Mouse (Mus musculus) R1 (cell line): Measurements from ENCODE around the gene Runx2.
A peak's percentile ranks its signal among the peaks of the same experiment; 100 is the strongest.

Experiments
- DNase-seq: peaks from one replicate; pipeline ENCODE4 v3.0.0-alpha.2; 2018; ENCODE audit warnings: low read depth, low spot score

Runx2 gene

GRCm38 (mm10) chr17:44768522-44768921 is 46.1 kb downstream of the Runx2 start:
- no peak for DNase-seq

GRCm38 (mm10) chr17:44767375-44767774 is 47.2 kb downstream of the Runx2 start:
- no peak for DNase-seq

- no peak for DNase-seq
Measured at GRCm38 (mm10) chr17:44766975-44767374, 47.6 kb downstream of the Runx2 start.

DNA sequence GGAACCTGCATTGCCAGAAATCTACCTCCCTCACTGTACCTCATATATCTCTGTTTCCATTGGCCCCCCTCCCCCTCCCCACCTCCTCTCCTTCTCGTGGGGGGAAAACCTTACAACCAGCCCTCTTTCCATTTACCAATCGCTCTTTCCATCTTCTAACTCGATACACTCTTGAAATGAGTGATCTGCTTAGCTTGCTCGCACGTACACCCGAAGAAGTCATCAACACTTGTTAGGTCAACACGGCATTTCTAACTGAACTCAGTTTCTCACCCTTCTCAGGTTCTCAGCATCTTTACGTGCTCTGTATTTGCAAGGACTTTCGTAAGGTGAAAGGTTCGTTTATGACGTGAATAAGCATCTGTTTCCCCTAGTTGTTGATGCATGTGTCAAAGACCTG is 48.3 kb downstream of the Runx2 start:
- DNase-seq: no peak

- no peak for DNase-seq
Measured at GRCm38 (mm10) chr17:44745378-44745777, 69.2 kb downstream of the Runx2 start.

DNA sequence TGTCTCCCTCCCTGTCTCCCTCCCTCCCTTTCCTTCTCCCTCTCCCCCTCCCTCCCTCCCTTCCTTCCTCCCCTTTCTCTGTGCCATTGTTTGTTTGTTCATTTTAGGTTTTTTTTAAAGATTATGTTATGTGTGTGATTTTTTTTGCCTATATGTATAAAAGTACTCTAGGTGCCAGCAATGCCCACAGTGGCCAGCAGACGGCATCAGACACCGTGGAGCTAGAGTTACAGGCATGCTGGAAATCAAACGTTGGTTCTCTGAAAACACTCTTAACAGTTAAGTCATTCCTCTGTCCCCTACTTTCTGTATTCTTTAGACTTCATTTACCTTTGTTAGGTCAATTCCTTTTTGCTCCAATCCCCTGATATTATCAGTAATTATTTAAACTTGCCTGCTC is 70.8 kb downstream of the Runx2 start:
- no peak for DNase-seq

GRCm38 (mm10) chr17:44742246-44742645 is 72.4 kb downstream of the Runx2 start:
- no peak for DNase-seq

- DNase-seq: peak; percentile 20
Measured at GRCm38 (mm10) chr17:44738121-44738637, 76.4 kb downstream of the Runx2 start.

DNA sequence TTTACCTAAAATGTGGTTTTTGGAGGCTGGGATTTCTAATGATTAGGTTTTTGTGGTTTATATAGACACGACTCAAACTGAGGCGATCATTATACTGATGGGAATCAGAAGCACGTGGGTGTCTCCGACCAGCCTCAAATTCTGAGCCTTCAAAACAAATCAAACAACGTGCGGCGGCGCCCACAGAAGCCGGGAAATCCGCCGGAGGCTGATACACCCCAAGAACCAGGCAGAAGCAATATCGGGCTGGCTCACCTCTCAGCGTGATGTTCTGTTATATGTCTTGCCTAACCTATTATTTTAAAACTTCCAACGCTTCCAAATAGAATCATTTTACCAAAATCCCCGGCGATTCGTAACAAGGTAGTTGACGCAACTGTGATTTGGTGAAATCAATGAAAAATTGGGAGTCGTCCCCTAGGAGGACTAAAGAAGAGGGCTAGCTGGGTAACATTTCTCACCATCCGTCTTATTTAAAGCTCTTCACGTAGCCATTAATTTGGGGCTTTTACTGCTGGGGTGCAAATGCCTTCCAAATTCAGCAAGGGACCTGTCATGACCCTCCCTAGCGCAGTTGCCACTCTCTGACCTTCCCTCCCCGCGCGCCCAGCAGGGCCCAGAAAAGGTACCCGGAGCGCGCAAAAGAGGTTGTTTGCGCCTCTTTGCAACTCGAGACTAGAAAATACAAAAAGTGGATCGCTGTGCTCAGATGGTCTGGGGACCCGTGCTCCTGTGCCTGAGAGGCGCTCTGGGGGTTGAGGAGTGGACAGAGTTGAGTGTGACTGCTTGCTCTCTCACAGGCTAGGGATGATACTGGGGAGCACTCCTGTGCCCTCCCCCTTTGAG is 77.1 kb downstream of the Runx2 start:
- DNase-seq: peak; percentile 34

GRCm38 (mm10) chr17:44735991-44736561 is 78.5 kb downstream of the Runx2 start:
- peak; percentile 54 for DNase-seq

DNA sequence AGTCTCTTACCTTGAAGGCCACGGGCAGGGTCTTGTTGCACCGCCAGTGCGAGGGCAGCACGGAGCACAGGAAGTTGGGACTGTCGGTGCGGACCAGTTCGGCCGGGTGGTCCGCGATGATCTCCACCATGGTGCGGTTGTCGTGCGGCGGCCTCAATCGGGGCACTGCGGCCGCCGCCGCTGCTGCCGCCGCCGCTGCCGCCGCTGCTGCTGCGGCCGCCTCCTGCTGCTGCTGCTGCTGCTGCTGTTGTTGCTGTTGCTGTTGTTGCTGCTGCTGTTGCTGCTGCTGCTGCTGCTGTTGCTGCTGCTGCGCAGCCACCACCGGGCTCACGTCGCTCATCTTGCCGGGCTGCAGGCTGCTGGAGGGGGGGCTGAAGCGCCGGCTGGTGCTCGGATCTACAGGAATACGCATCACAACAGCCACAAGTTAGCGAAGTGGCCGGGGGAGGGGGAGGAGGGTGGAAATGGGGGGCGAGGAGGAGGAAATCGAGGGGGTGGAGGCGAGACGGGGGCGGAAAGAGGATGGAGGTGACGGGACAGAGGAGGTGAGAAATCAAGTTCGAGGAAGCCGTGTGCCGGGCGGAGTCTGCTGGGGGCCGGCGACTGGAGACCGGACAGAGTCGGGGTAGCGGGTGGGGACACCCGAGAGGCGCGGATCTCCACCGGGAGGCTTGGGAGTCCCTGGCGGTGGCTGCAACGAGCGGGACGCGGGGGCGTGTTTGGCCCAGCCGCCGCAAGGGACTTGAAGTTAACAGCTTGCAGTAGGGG is 79.2 kb downstream of the Runx2 start:
- peak; percentile 37 for DNase-seq

- DNase-seq: peak; percentile 49
Measured at GRCm38 (mm10) chr17:44734501-44735222, 79.9 kb downstream of the Runx2 start.

- DNase-seq: peak; percentile 21
Measured at GRCm38 (mm10) chr17:44733544-44734310, 80.9 kb downstream of the Runx2 start.

DNA sequence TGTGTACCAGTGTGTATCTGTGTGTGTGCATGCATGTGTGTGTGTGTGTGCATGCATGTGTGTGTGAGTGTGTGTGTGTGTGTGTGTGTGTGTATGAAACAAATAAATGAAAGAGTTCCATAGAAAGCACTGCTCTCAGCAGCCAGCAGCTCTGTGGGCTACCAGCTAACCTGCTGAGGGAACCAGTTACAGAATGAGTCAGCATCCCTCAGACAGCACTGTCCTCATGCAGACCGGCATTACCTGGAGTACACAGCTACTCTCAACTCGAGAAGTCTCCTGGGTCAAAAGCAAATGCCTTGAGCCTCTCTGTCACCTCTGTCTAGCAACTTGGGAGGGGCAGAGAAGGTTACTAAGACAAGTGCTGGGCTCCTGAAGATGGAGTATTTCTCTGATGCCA is 86.1 kb downstream of the Runx2 start:
- no peak for DNase-seq

GRCm38 (mm10) chr17:44727675-44728074 is 86.9 kb downstream of the Runx2 start:
- DNase-seq: no peak

GRCm38 (mm10) chr17:44724805-44725480 is 89.7 kb downstream of the Runx2 start:
- no peak for DNase-seq

DNA sequence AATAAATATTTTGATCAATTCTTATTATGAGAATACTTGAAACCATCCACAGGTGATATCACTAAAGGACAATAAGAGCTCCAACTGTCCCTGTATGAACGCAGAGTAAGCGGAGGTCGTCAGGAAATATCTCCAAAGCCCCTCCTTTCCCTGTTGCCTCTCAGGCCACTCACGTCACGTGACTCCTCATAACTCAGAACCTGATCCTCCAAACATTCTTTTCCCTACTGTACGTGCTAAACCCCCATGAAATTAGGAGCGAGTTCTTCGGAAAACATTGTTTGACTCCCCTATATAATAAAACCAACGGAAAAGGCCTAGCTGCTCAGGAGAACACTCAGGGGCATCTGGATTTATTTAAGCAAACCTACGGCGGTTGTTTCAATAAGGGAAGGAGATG is 90.3 kb downstream of the Runx2 start:
- no peak for DNase-seq

GRCm38 (mm10) chr17:44722103-44722792 is 92.3 kb downstream of the Runx2 start:
- no peak for DNase-seq

GRCm38 (mm10) chr17:44718591-44718990 is 96.0 kb downstream of the Runx2 start:
- DNase-seq: no peak

DNA sequence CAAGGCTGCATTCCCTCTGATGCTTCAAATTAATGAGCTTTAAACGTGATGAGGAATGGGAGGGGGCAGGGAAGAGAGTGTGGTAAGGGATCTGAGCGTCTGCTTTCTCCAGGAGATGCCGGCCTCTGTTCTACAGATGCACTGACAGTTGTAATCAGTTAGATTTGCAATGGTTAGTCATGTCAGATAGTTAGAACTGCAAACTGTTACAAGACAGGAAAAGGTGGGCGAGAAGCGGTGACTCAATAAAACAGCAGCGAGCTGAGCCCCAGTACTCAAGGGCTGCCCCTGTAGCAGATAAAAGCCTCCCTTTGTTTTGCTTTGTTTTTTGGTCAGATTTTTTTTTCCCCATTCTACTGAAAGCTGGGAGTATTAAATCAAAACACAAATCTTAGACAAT is 96.6 kb downstream of the Runx2 start:
- no peak for DNase-seq
